Mouse (Mus musculus): Measurements from ENCODE around the gene Coro1a. TPM values are rescaled to one million over a fixed set of nuclear protein-coding genes. Genes with fewer than 3 reads are reported as not detected.
"Not testable (repeated sequence)": the region's sequence is repeated elsewhere in the genome, so short reads cannot be mapped to it uniquely, and the experiment has no call there.

The Coro1a gene
- polyA plus RNA-seq, 1 experiment from 2014 or later: 94.0 TPM

DNA sequence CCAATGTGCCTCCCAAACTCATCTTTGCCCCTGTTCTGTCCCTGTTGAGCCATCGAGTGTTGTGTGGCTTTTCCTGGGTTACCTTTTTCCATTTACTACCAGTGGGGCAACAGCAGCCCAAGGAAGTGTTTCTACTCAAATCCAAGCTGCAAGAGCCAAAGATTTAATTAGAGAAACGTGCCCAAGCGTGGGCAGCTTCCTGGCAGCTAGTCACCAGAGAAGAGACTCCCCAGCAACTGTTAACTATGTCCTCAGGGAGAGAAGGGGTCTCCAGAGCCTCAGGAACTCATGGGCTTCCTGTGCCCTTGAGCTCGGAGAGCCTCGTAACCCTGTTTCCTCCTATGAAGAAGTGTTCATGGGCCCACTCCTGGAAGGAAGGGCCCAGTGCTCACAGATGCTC, 33.4 kb upstream of the Coro1a start:
- no peaks in the 10 kb centered on the region for H3K27me3 ChIP-seq (replicated peaks; ENCODE audit: control insufficient read depth, insufficient read depth, low read length)
- no peaks in the 10 kb centered on the region for H3K36me3 ChIP-seq (ENCODE audit: control insufficient read depth, insufficient read depth, low read length)
- WGBS: 66% methylated on average over 5 of the region's 5 CpGs
- no peaks in the 10 kb centered on the region for H3K4me1 ChIP-seq (replicated peaks; ENCODE audit: control insufficient read depth, insufficient read depth, low read length)
- no peaks in the 10 kb centered on the region for H3K9me3 ChIP-seq (ENCODE audit: control insufficient read depth, low read length)
- ATAC-seq (replicated peaks; ENCODE audit: low FRiP score) (no peak), DNase-seq (ENCODE audit: low spot score) (no peak)
- no peak overlapping the region for H3K4me3 ChIP-seq (ENCODE audit: low read depth, low read length)
- H3K4me2 ChIP-seq: no peak overlapping the region
- H3K9ac ChIP-seq (ENCODE audit: low read depth, low read length): no peak overlapping the region
- no peak overlapping the region for H3K27ac ChIP-seq (ENCODE audit: low read depth, low read length)

GRCm38 (mm10) chr7:126740132-126740735, 32.6 kb upstream of the Coro1a start:
- no peak overlapping the region for H3K4me2 ChIP-seq
- ATAC-seq (replicated peaks; ENCODE audit: low FRiP score) (no peak), DNase-seq (ENCODE audit: low spot score) (no peak)
- H3K27ac ChIP-seq (ENCODE audit: low read depth, low read length): no peak overlapping the region
- H3K9me3 ChIP-seq (ENCODE audit: control insufficient read depth, low read length): no peaks in the 10 kb centered on the region
- 84% methylated on average over 13 of the region's 13 CpGs for WGBS
- H3K36me3 ChIP-seq (ENCODE audit: control insufficient read depth, insufficient read depth, low read length): no peaks in the 10 kb centered on the region
- no peak overlapping the region for H3K4me3 ChIP-seq (ENCODE audit: low read depth, low read length)
- no peak overlapping the region for H3K9ac ChIP-seq (ENCODE audit: low read depth, low read length)
- no peaks in the 10 kb centered on the region for H3K4me1 ChIP-seq (replicated peaks; ENCODE audit: control insufficient read depth, insufficient read depth, low read length)
- H3K27me3 ChIP-seq (replicated peaks; ENCODE audit: control insufficient read depth, insufficient read depth, low read length): no peaks in the 10 kb centered on the region

GRCm38 (mm10) chr7:126739551-126739950, 32.0 kb upstream of the Coro1a start:
- DNase-seq (ENCODE audit: low spot score) (no peak), ATAC-seq (replicated peaks; ENCODE audit: low FRiP score) (no peak)
- Histone ChIP-seq H3K9ac (ENCODE audit: low read depth, low read length) (no peak overlapping the region), H3K4me2 (no peak overlapping the region), H3K4me3 (ENCODE audit: low read depth, low read length) (no peak overlapping the region), H3K9me3 (ENCODE audit: control insufficient read depth, low read length) (no peaks in the 10 kb centered on the region), H3K27ac (ENCODE audit: low read depth, low read length) (no peak overlapping the region), H3K36me3 (ENCODE audit: control insufficient read depth, insufficient read depth, low read length) (no peaks in the 10 kb centered on the region), H3K27me3 (replicated peaks; ENCODE audit: control insufficient read depth, insufficient read depth, low read length) (no peaks in the 10 kb centered on the region), H3K4me1 (replicated peaks; ENCODE audit: control insufficient read depth, insufficient read depth, low read length) (no peaks in the 10 kb centered on the region)
- 81% methylated on average over 17 of the region's 17 CpGs for WGBS

DNA sequence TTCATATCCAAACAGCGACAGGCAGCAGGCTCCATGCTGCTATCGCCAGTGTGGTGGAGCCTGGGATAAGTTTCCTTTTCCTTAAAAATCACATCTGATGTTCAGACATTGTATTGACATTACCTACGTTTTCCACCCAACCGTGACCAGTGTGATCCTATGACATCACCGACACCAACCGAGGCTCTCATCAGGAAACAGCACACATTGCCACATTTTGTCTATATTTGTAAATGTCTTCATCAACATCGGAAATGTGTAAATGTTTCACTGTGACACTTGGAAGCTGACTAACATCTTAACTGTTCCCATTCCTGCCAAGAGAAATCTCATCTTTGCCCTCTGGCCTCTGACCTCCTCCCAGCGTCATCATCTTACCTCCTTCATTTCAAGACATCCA, 28.5 kb upstream of the Coro1a start:
- Histone ChIP-seq H3K27ac (ENCODE audit: low read depth, low read length) (no peak overlapping the region), H3K4me3 (ENCODE audit: low read depth, low read length) (no peak overlapping the region), H3K36me3 (ENCODE audit: control insufficient read depth, insufficient read depth, low read length) (no peaks in the 10 kb centered on the region), H3K4me2 (no peak overlapping the region), H3K27me3 (replicated peaks; ENCODE audit: control insufficient read depth, insufficient read depth, low read length) (no peaks in the 10 kb centered on the region), H3K9ac (ENCODE audit: low read depth, low read length) (no peak overlapping the region), H3K4me1 (replicated peaks; ENCODE audit: control insufficient read depth, insufficient read depth, low read length) (no peaks in the 10 kb centered on the region), H3K9me3 (ENCODE audit: control insufficient read depth, low read length) (no peaks in the 10 kb centered on the region)
- DNase-seq (ENCODE audit: low spot score) (no peak), ATAC-seq (replicated peaks; ENCODE audit: low FRiP score) (no peak)
- WGBS: 80% methylated on average over 8 of the region's 8 CpGs

- DNase-seq (ENCODE audit: low spot score); H3K4me1 ChIP-seq (replicated peaks; ENCODE audit: control insufficient read depth, insufficient read depth, low read length); H3K4me3 ChIP-seq (ENCODE audit: low read depth, low read length); H3K36me3 ChIP-seq (ENCODE audit: control insufficient read depth, insufficient read depth, low read length); H3K9me3 ChIP-seq (ENCODE audit: control insufficient read depth, low read length); H3K9ac ChIP-seq (ENCODE audit: low read depth, low read length); H3K27ac ChIP-seq (ENCODE audit: low read depth, low read length); ATAC-seq (replicated peaks; ENCODE audit: low FRiP score); H3K4me2 ChIP-seq; H3K27me3 ChIP-seq (replicated peaks; ENCODE audit: control insufficient read depth, insufficient read depth, low read length): not testable (repeated sequence)
- WGBS: 77% methylated on average over 4 of the region's 4 CpGs
These were observed 22.7 kb upstream of the Coro1a start for GRCm38 (mm10) chr7:126730256-126730789.

- WGBS: 58% methylated on average over 5 of the region's 5 CpGs
- H3K9ac ChIP-seq (ENCODE audit: low read depth, low read length): no peak overlapping the region
- H3K4me2 ChIP-seq: no peak overlapping the region
- H3K27ac ChIP-seq (ENCODE audit: low read depth, low read length): no peak overlapping the region
- H3K4me3 ChIP-seq (ENCODE audit: low read depth, low read length): no peak overlapping the region
- no peak for ATAC-seq (replicated peaks; ENCODE audit: low FRiP score)
- no peaks in the 10 kb centered on the region for H3K36me3 ChIP-seq (ENCODE audit: control insufficient read depth, insufficient read depth, low read length)
- H3K9me3 ChIP-seq (ENCODE audit: control insufficient read depth, low read length): no peaks in the 10 kb centered on the region
- H3K4me1 ChIP-seq (replicated peaks; ENCODE audit: control insufficient read depth, insufficient read depth, low read length): no peaks in the 10 kb centered on the region; the same call in 1 of the 2 replicates
- no peaks in the 10 kb centered on the region for H3K27me3 ChIP-seq (replicated peaks; ENCODE audit: control insufficient read depth, insufficient read depth, low read length)
- DNase-seq (ENCODE audit: low spot score): no peak
These were observed 18.1 kb upstream of the Coro1a start for GRCm38 (mm10) chr7:126725667-126726066.

DNA sequence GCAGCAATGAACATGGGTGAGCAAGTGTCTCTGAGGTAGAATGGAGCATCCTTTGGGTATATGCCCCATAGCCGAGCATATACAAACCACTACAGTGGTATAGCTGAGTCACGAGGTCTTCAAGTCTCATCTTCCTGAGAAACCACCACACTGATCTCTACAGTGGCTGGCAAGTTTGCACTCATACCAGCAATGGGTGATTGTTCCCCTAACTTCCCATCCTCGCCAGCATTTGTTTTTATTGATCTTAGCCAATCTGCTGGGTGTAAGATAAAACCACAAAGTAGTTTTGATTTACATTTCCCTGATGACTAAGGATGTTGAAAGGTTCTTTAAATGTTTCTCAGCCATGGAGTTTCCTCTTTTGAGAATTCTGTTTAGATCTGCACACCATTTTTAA, 17.5 kb upstream of the Coro1a start:
- DNase-seq (ENCODE audit: low spot score) (no peak), ATAC-seq (replicated peaks; ENCODE audit: low FRiP score) (no peak)
- Histone ChIP-seq H3K36me3 (ENCODE audit: control insufficient read depth, insufficient read depth, low read length) (no peaks in the 10 kb centered on the region), H3K9ac (ENCODE audit: low read depth, low read length) (no peak overlapping the region), H3K4me3 (ENCODE audit: low read depth, low read length) (no peak overlapping the region), H3K4me1 (replicated peaks; ENCODE audit: control insufficient read depth, insufficient read depth, low read length) (no peaks in the 10 kb centered on the region), H3K9me3 (ENCODE audit: control insufficient read depth, low read length) (no peaks in the 10 kb centered on the region), H3K4me2 (no peak overlapping the region), H3K27ac (ENCODE audit: low read depth, low read length) (no peak overlapping the region), H3K27me3 (replicated peaks; ENCODE audit: control insufficient read depth, insufficient read depth, low read length) (no peaks in the 10 kb centered on the region)
- WGBS: 43% methylated on average over 3 of the region's 3 CpGs

DNA sequence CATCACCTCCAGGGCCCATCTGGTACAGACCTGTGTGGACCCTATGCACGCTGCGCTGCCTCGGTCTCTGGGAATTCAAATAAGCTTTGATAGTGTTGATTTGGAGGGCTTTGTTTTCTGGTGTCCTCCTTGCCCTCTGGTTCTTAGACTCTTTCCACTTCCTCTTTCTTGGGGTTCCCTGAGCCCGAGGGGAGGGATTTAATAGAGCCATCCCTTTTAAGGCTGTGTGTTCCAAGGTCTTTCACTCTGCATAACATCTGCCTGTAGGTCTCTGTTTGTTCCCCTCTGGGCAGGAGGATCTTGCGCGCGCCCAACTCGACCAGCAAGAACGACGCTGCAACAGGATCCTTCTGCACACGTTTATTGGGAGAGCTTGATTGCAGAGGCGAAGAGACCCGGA, 14.0 kb upstream of the Coro1a start:
- ATAC-seq (replicated peaks; ENCODE audit: low FRiP score) (no peak), DNase-seq (ENCODE audit: low spot score) (no peak)
- H3K9me3 ChIP-seq (ENCODE audit: control insufficient read depth, low read length): no peaks in the 10 kb centered on the region
- H3K4me2 ChIP-seq: no peak overlapping the region
- no peaks in the 10 kb centered on the region for H3K36me3 ChIP-seq (ENCODE audit: control insufficient read depth, insufficient read depth, low read length)
- H3K27me3 ChIP-seq (replicated peaks; ENCODE audit: control insufficient read depth, insufficient read depth, low read length): no peaks in the 10 kb centered on the region
- H3K4me3 ChIP-seq (ENCODE audit: low read depth, low read length): no peak overlapping the region
- H3K27ac ChIP-seq (ENCODE audit: low read depth, low read length): no peak overlapping the region
- no peak overlapping the region for H3K9ac ChIP-seq (ENCODE audit: low read depth, low read length)
- H3K4me1 ChIP-seq (replicated peaks; ENCODE audit: control insufficient read depth, insufficient read depth, low read length): no peaks in the 10 kb centered on the region
- 87% methylated on average over 13 of the region's 13 CpGs for WGBS

DNA sequence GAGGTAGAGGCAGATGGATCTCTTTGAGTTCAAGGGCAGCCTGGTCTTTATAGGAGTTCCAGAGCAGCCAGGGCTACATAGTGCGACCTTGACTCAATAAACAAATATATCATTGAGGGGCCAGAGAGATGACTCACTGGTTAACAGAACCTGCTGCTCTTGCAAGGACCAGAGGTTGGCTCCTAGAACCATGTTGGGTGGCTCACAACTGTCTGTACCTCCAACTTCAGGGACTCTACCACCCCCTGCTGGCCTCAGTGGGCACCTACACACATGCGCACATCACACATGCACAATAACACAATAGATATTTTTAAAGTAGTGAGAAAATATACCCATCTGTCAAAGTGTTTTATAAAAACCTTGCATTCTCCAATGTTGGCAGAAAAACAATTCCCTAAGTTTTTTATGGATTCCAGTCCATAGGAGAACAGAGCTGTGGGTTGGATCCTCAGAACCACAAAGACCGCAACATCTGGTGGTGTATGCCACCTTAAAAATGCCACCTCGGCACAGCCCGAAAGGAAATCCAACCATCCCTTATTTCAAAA, 11.3 kb upstream of the Coro1a start:
- Histone ChIP-seq H3K4me1 (replicated peaks; ENCODE audit: control insufficient read depth, insufficient read depth, low read length) (no peaks in the 10 kb centered on the region), H3K36me3 (ENCODE audit: control insufficient read depth, insufficient read depth, low read length) (no peaks in the 10 kb centered on the region), H3K9ac (ENCODE audit: low read depth, low read length) (no peak overlapping the region), H3K4me2 (no peak overlapping the region), H3K27ac (ENCODE audit: low read depth, low read length) (no peak overlapping the region), H3K9me3 (ENCODE audit: control insufficient read depth, low read length) (no peaks in the 10 kb centered on the region), H3K4me3 (ENCODE audit: low read depth, low read length) (no peak overlapping the region), H3K27me3 (replicated peaks; ENCODE audit: control insufficient read depth, insufficient read depth, low read length) (no peaks in the 10 kb centered on the region)
- WGBS: 90% methylated on average over 5 of the region's 5 CpGs
- ATAC-seq (replicated peaks; ENCODE audit: low FRiP score) (no peak), DNase-seq (ENCODE audit: low spot score) (no peak)

Measured in liver, embryonic 11.5 days (tissue).